In the genomic region with DNA sequence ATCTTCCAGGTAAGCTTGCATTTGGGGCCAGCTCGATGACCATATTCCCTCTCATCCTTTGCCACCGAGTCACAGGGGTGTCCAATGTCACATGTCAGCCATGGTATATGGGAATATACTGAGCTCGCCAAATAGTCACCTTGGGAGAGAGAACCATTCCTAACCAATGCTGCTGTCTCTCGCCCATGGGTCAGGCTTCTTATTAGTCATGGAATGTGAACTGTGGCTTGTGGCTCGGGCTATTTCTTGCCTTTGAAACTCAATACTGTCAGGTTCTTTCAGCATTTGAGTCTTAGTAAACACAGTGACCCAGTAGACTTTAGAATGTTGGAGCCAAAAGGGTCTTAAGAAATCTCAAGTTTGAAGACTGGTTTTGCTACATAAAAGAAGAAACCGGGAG, we compare ENCODE assay signal across 30 mouse cellular contexts. TPM values are rescaled to one million over a fixed set of nuclear protein-coding genes. Genes with fewer than 3 reads are reported as not detected.
A peak's percentile ranks its signal among the peaks of the same experiment; 100 is the strongest.
DNase-seq lines count a peak whose midpoint lies in the region; ATAC-seq and TF ChIP-seq lines count a peak whose summit lies in the region.
"Had no signal": no experiment of that assay in that cellular context is flagged by ENCODE, and none has a peak within 500 bp of the region (broad histone marks: within the 10 kb centered on the region; RNA-seq: fewer than 3 reads in every experiment).

No protein-coding gene starts in this region.

- peak overlapping the region; percentile 61 for H3K4me2 ChIP-seq in heart, postnatal 0 days (ENCODE audit: low read depth, low read length)
- no peak overlapping the region for H3K4me2 ChIP-seq in midbrain, embryonic 13.5 days (replicated peaks)
- H3K4me2 ChIP-seq: embryonic facial prominence, embryonic 12.5 days; forebrain, embryonic 12.5 days; hindbrain, embryonic 15.5 days; limb, embryonic 15.5 days; liver, embryonic 13.5 days; midbrain, embryonic 12.5 days had no signal

- H3K9ac ChIP-seq in heart, postnatal 0 days (replicated peaks; ENCODE audit: low read depth, low read length) = peak overlapping the region; percentile 60
- H3K9ac ChIP-seq in midbrain, embryonic 13.5 days (replicated peaks) = no peak overlapping the region
- H3K9ac ChIP-seq: embryonic facial prominence, embryonic 12.5 days; forebrain, embryonic 12.5 days; hindbrain, embryonic 15.5 days; limb, embryonic 15.5 days; liver, embryonic 13.5 days; midbrain, embryonic 12.5 days had no signal

- 68% methylated on average over 6 of the region's 6 CpGs for WGBS in heart, postnatal 0 days
- 94% methylated on average over 6 of the region's 6 CpGs for WGBS in midbrain, embryonic 13.5 days

- TF ChIP-seq EP300 in heart, postnatal 0 days (IDR thresholded peaks at IDR 0.05; ENCODE audit: low read depth) = no peak

- no peak for ATAC-seq in heart, postnatal 0 days (ENCODE audit: insufficient read depth, low read depth)
- ATAC-seq in midbrain, embryonic 13.5 days = no peak
- ATAC-seq: inflammation-experienced regulatory T-cells, adult 6 months had no signal

- no peaks in the 10 kb centered on the region for H3K9me3 ChIP-seq in heart, postnatal 0 days (replicated peaks; ENCODE audit: control insufficient read depth, low read length)
- H3K9me3 ChIP-seq in midbrain, embryonic 13.5 days = no peaks in the 10 kb centered on the region
- H3K9me3 ChIP-seq: embryonic facial prominence, embryonic 12.5 days; forebrain, embryonic 12.5 days; heart, embryonic 10.5 days; hindbrain, embryonic 15.5 days; limb, embryonic 10.5 days; limb, embryonic 15.5 days; liver, embryonic 13.5 days; midbrain, embryonic 12.5 days had no signal

- peaks cover 4% of the 10 kb centered on the region; the same call in 1 of the 2 replicates for H3K36me3 ChIP-seq in heart, postnatal 0 days (replicated peaks; ENCODE audit: control insufficient read depth, insufficient read depth, low read length)
- H3K36me3 ChIP-seq in midbrain, embryonic 13.5 days = peaks cover 56% of the 10 kb centered on the region
- H3K36me3 ChIP-seq: liver, embryonic 13.5 days had no signal

- H3K4me3 ChIP-seq in heart, postnatal 0 days (ENCODE audit: low read depth, low read length) = peak overlapping the region; percentile 39
- no peak overlapping the region for H3K4me3 ChIP-seq in midbrain, embryonic 13.5 days (replicated peaks)
- H3K4me3 ChIP-seq: embryonic facial prominence, embryonic 12.5 days; forebrain, embryonic 12.5 days; heart, embryonic 10.5 days; hindbrain, embryonic 15.5 days; limb, embryonic 10.5 days; limb, embryonic 15.5 days; liver, embryonic 13.5 days; megakaryocyte, embryonic 14.5 days; midbrain, embryonic 12.5 days had no signal

- intact Hi-C loops in heart, postnatal 25 days (cut with DNase I) = no loop called here
- intact Hi-C loops in gastrocnemius, postnatal 14 days (cut with DNase I; ENCODE audit: low total_unique reads) = no loop called here

- peaks cover 4% of the 10 kb centered on the region; the same call in 1 of the 2 replicates for H3K4me1 ChIP-seq in heart, postnatal 0 days (ENCODE audit: control insufficient read depth, insufficient read depth)
- H3K4me1 ChIP-seq in midbrain, embryonic 13.5 days (replicated peaks) = no peaks in the 10 kb centered on the region
- H3K4me1 ChIP-seq: embryonic facial prominence, embryonic 12.5 days; forebrain, embryonic 12.5 days; heart, embryonic 10.5 days; hindbrain, embryonic 15.5 days; limb, embryonic 10.5 days; limb, embryonic 15.5 days; liver, embryonic 13.5 days; megakaryocyte, embryonic 14.5 days; midbrain, embryonic 12.5 days had no signal

- no peaks in the 10 kb centered on the region for H3K27me3 ChIP-seq in heart, postnatal 0 days (ENCODE audit: control insufficient read depth, insufficient read depth, low read length)
- H3K27me3 ChIP-seq in midbrain, embryonic 13.5 days = no peaks in the 10 kb centered on the region
- H3K27me3 ChIP-seq: CH12.LX; embryonic facial prominence, embryonic 12.5 days; forebrain, embryonic 12.5 days; hindbrain, embryonic 15.5 days; limb, embryonic 15.5 days; liver, embryonic 13.5 days; megakaryocyte, embryonic 14.5 days; midbrain, embryonic 12.5 days had no signal

- TF ChIP-seq CTCF in heart, postnatal 0 days (IDR thresholded peaks at IDR 0.05; ENCODE audit: low read depth) = no peak

- H3K27ac ChIP-seq in heart, postnatal 0 days (ENCODE audit: low read depth) = peak overlapping the region; percentile 88
- no peak overlapping the region for H3K27ac ChIP-seq in midbrain, embryonic 13.5 days
- H3K27ac ChIP-seq: embryonic facial prominence, embryonic 12.5 days; forebrain, embryonic 12.5 days; heart, embryonic 10.5 days; hindbrain, embryonic 15.5 days; limb, embryonic 10.5 days; limb, embryonic 15.5 days; liver, embryonic 13.5 days; midbrain, embryonic 12.5 days had no signal

- DNase-seq in heart, adult 11 months = peak; percentile 56
- DNase-seq in heart, postnatal 25 days (ENCODE audit: low spot score) = no peak
- no peak for DNase-seq in heart, postnatal 0 days (ENCODE audit: low spot score)
- DNase-seq in heart, adult 8-10 months (ENCODE audit: low spot score) = no peak
- DNase-seq in gastrocnemius, postnatal 14 days = peak; percentile 8
- DNase-seq in adrenal gland, adult 18-20 months (ENCODE audit: low spot score in 2 of 2) = no peak
- DNase-seq: adrenal gland, postnatal 14 days; B cell, adult 2 months; cerebellum, adult 11-12 months; cerebellum, adult 9-11 months; embryo, embryonic 11 days; kidney, adult 11 months; kidney, postnatal 14 days; layer of hippocampus, adult 9-11 months; liver, embryonic 13.5 days; lung, postnatal 4 days; thymus, postnatal 4 days had no signal

RNA-seq across cellular contexts. Expression of a gene that starts 0.7 kb away (rescaled TPM):
- 100 to 1,000 TPM; 105 to 112 TPM for total RNA-seq in heart, postnatal 25 days (2021)
- 18.1 and 27.7 TPM in 2 replicates for total RNA-seq in heart, postnatal 0 days (2014; rRNA removed; ENCODE audit: low replicate concordance)
- polyA plus RNA-seq in heart, postnatal 0 days (2015; fragmentation: Nextera tagmentation; extraction: Ambion mirVana) = 25.0 and 27.7 TPM in 2 replicates
- 100 to 1,000 TPM; 111 to 133 (median 117) TPM for total RNA-seq in heart, adult 8-10 months (2022)
- total RNA-seq in gastrocnemius, postnatal 14 days (2021) = 100 to 1,000 TPM; 138 to 167 TPM
- under 1 TPM; 0.20 to 0.42 TPM for total RNA-seq in adrenal gland, adult 18-20 months (2021)
- polyA plus RNA-seq in midbrain, embryonic 13.5 days (2015; fragmentation: Nextera tagmentation; extraction: Ambion mirVana) = 2.2 and 2.8 TPM in 2 replicates
- total RNA-seq: hematopoietic stem cell, adult 5-6 weeks had no signal
- polyA plus RNA-seq: inflammation-experienced regulatory T-cells, adult 6 months; small intestine, adult 2 months had no signal

Comparison
In these comparisons a context has a peak if more than half of its experiments do, and no peak if none do; other contexts are left out.
1. DNase-seq: peak in heart, adult 11 months (single experiment) and gastrocnemius, postnatal 14 days (single experiment); none in heart, postnatal 25 days (single experiment), heart, postnatal 0 days (single experiment), heart, adult 8-10 months (single experiment) and adrenal gland, adult 18-20 months (0 of 2).
2. RNA of a gene that starts 0.7 kb away (total RNA-seq): 138 to 167 TPM in gastrocnemius, postnatal 14 days, 111 to 133 TPM in heart, adult 8-10 months, 105 to 112 TPM in heart, postnatal 25 days and 18.1 to 27.7 TPM in heart, postnatal 0 days; 0.20 to 0.42 TPM in adrenal gland, adult 18-20 months; every median in the first group is over 10 times any median in the second.